Mouse (Mus musculus): ENCODE data around the gene Ccdc34.

DNA sequence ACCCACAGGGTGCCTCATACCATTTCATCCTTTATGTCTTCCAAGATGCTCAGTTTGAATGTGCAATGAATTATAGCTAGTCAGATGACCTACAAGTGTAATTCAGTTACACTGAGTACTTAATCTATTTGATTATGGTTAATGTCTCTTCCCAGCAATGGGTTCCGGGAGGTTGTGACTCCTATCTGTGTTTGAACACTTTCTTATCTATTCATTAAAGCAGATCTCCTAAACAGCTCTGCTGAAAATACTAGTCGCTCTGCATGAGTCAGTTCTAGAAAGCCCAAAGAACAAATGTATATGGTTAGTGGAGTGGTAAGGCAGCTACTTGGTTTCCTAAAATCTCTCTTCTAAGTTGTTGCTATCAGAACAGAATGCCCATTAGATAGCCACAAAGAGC, 22.6 kb upstream of the Ccdc34 start:
- no peak for TF ChIP-seq GABPA (IDR thresholded peaks at IDR 0.05; ENCODE audit: insufficient replicate concordance, low read depth, low read length)
- no peak for TF ChIP-seq USF2 (conservative IDR thresholded peaks at IDR 0.05; ENCODE audit: low read depth, low read length)
- no peak for TF ChIP-seq POLR2A (IDR thresholded peaks at IDR 0.05; ENCODE audit: low read depth, low read length)
- TF ChIP-seq CHD1 (IDR thresholded peaks at IDR 0.05; ENCODE audit: low read depth, low read length), result no peak
